17 mouse cellular contexts compared by ENCODE assay signal in the genomic region with DNA sequence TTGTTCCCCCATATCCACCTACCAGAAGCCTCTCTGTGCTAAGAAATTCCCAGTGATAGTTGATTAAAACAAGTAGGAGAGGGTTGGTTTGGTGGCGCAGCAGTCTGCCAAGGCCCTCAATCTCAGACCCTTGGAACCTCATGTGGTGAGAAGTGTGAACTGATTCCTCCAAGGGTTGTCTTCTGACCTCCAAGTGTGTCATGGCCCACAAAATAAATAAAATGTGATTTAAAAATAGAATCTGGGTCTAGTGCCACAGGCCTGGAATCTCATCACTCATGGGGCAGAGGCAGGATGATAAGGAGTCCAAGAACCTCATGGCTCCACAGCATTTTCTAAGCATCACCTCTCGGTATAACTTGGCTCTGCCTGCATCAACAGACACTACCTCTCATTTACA.
"Had no signal": no experiment of that assay in that cellular context is flagged by ENCODE, and none has a peak within 500 bp of the region (broad histone marks: within the 10 kb centered on the region; RNA-seq: fewer than 3 reads in every experiment).

No protein-coding gene starts in this region.

- H3K27ac ChIP-seq: kidney, embryonic 15.5 days; limb, embryonic 12.5 days; limb, embryonic 15.5 days; liver, embryonic 14.5 days had no signal

- H3K9ac ChIP-seq: kidney, embryonic 15.5 days; limb, embryonic 12.5 days; limb, embryonic 15.5 days; liver, embryonic 14.5 days; liver, postnatal 0 days; lung, embryonic 14.5 days had no signal

- ATAC-seq: liver, postnatal 0 days had no signal

- H3K36me3 ChIP-seq: kidney, embryonic 15.5 days; limb, embryonic 12.5 days; limb, embryonic 15.5 days had no signal

- H3K4me3 ChIP-seq: kidney, embryonic 15.5 days; limb, embryonic 12.5 days; limb, embryonic 15.5 days had no signal

- H3K4me2 ChIP-seq: kidney, embryonic 15.5 days; limb, embryonic 12.5 days; limb, embryonic 15.5 days; liver, embryonic 11.5 days; lung, embryonic 14.5 days; midbrain, embryonic 11.5 days had no signal

- H3K9me3 ChIP-seq: kidney, embryonic 15.5 days; limb, embryonic 12.5 days; limb, embryonic 15.5 days had no signal

- H3K4me1 ChIP-seq: kidney, embryonic 15.5 days; limb, embryonic 12.5 days; limb, embryonic 15.5 days had no signal

- DNase-seq: kidney, postnatal 10 days; kidney, postnatal 36 days; layer of hippocampus, postnatal 36 days; left cerebral cortex, postnatal 4 days; liver, postnatal 0 days; lung, embryonic 14.5 days; lung, postnatal 14 days; lung, postnatal 4 days; midbrain, embryonic 14.5 days; thymus, adult 18-20 months; thymus, postnatal 36 days had no signal

- H3K27me3 ChIP-seq: kidney, embryonic 15.5 days; limb, embryonic 12.5 days; limb, embryonic 15.5 days had no signal
